Mouse (Mus musculus): ENCODE results near the gene Il23r. TPM values are rescaled to one million over a fixed set of nuclear protein-coding genes. Genes with fewer than 3 reads are reported as not detected.

Il23r gene
- polyA plus RNA-seq, 1 experiment, result not detected

GRCm38 (mm10) chr6:67399551-67399950 is 92.1 kb downstream of the Il23r start:
- no peaks in the 10 kb centered on the region for H3K4me1 ChIP-seq (ENCODE audit: control insufficient read depth, insufficient read depth, low read length)
- H3K36me3 ChIP-seq (ENCODE audit: control insufficient read depth, insufficient read depth, low read length), result no peaks in the 10 kb centered on the region
- no peak for TF ChIP-seq CTCF (IDR thresholded peaks at IDR 0.05; ENCODE audit: control insufficient read depth, insufficient read depth, insufficient replicate concordance, low read depth, low read length)
- no peak for TF ChIP-seq POLR2A (IDR thresholded peaks at IDR 0.05; ENCODE audit: control insufficient read depth, low read depth, low read length)
- H3K27me3 ChIP-seq (ENCODE audit: control insufficient read depth, insufficient read depth, low read length), result no peaks in the 10 kb centered on the region
- no peak overlapping the region for H3K27ac ChIP-seq (ENCODE audit: control insufficient read depth, insufficient read depth, low read depth, low read length)
- H3K4me3 ChIP-seq (ENCODE audit: control insufficient read depth, low read depth, low read length), result no peak overlapping the region

GRCm38 (mm10) chr6:67375982-67376391 is 115.7 kb downstream of the Il23r start, which contains the start of gene Il12rb2:
Il12rb2 (minus strand) TSS chr6:67376188.
- Histone ChIP-seq H3K4me3 (ENCODE audit: control insufficient read depth, low read depth, low read length) (peak within 1 kb of the TSS; percentile 7), H3K4me1 (ENCODE audit: control insufficient read depth, insufficient read depth, low read length) (no peaks in the 10 kb centered on the region; the same call in 1 of the 2 replicates), H3K27ac (ENCODE audit: control insufficient read depth, insufficient read depth, low read depth, low read length) (no peak within 1 kb of the TSS), H3K36me3 (ENCODE audit: control insufficient read depth, insufficient read depth, low read length) (no peaks in the 10 kb centered on the region), H3K27me3 (ENCODE audit: control insufficient read depth, insufficient read depth, low read length) (no peaks in the 10 kb centered on the region)
- no peak for TF ChIP-seq CTCF (IDR thresholded peaks at IDR 0.05; ENCODE audit: control insufficient read depth, insufficient read depth, insufficient replicate concordance, low read depth, low read length)
- TF ChIP-seq POLR2A (IDR thresholded peaks at IDR 0.05; ENCODE audit: control insufficient read depth, low read depth, low read length), result no peak

Other genes with a start within 250 kb of the Il23r start
- gene Il12rb2, start 115.7 kb downstream of the Il23r start, polyA plus RNA-seq (2012; rRNA removed), result 0.05 TPM in 1 of 2 replicates, not detected in the other
- 1.8 TPM in 1 of 2 replicates, not detected in the other for gene Tacstd2, start 43.9 kb upstream of the Il23r start, polyA plus RNA-seq (2012; rRNA removed)

Measured in testis, adult 2 months (tissue).